Mouse (Mus musculus) neural tube, embryonic 12.5 days (tissue): ENCODE data around the gene 4930451I11Rik. TPM values are rescaled to one million over a fixed set of nuclear protein-coding genes. Genes with fewer than 3 reads are reported as not detected.
A peak's percentile ranks its signal among the peaks of the same experiment; 100 is the strongest.

Experiments used
- ATAC-seq: fragments of 200-750 bp; cut with Nextera tagmentation; 2 replicates; pipeline ENCODE4 v1.8.0; 2017; ENCODE audit warnings: low read depth, mild to moderate bottlenecking, moderate TSS enrichment, moderate library complexity; ENCODE audit not compliant: low FRiP score
- H3K27ac ChIP-seq: fragments of 300-500 bp; sonication (generic); 2 replicates; pipeline ENCODE4 v1.5.1; 2016
- H3K27me3 ChIP-seq: fragments of 300-500 bp; sonication (generic); replicated peaks from 2 replicates; pipeline ENCODE4 v1.6.1; 2016; ENCODE audit warnings: mild to moderate bottlenecking
- H3K36me3 ChIP-seq: fragments of 300-500 bp; sonication (generic); 2 replicates; pipeline ENCODE4 v1.6.1; 2016; ENCODE audit warnings: mild to moderate bottlenecking
- H3K4me1 ChIP-seq: fragments of 300-500 bp; sonication (generic); 2 replicates; pipeline ENCODE4 v1.6.1; 2016
- H3K4me2 ChIP-seq: fragments of 300-500 bp; sonication (generic); replicated peaks from 2 replicates; pipeline ENCODE4 v1.6.1; 2016; ENCODE audit warnings: mild to moderate bottlenecking
- H3K4me3 ChIP-seq: fragments of 300-500 bp; sonication (generic); 2 replicates; pipeline ENCODE4 v1.5.1; 2016
- H3K9ac ChIP-seq: fragments of 300-500 bp; sonication (generic); 2 replicates; pipeline ENCODE4 v1.6.1; 2016; ENCODE audit warnings: mild to moderate bottlenecking
- H3K9me3 ChIP-seq: fragments of 300-500 bp; sonication (generic); 2 replicates; pipeline ENCODE4 v1.6.1; 2016; ENCODE audit warnings: mild to moderate bottlenecking
- WGBS: fragments of 180-500 bp; shearing (Covaris S2); methylation state at CpG from one replicate; pipeline ENCODE4 v1.1.7; 2016; 5-methylcytosine and 5-hydroxymethylcytosine counted together
- polyA plus RNA-seq: library from polyadenylated mRNA; unstranded; fragments of >200 nt; fragmentation: Nextera tagmentation; extraction: Ambion mirVana; gene quantifications from 2 replicates; pipeline ENCODE4 v1.2.1, GENCODE M21; 2016

The 4930451I11Rik gene
- polyA plus RNA-seq, 1 experiment from 2014 or later, result not detected

DNA sequence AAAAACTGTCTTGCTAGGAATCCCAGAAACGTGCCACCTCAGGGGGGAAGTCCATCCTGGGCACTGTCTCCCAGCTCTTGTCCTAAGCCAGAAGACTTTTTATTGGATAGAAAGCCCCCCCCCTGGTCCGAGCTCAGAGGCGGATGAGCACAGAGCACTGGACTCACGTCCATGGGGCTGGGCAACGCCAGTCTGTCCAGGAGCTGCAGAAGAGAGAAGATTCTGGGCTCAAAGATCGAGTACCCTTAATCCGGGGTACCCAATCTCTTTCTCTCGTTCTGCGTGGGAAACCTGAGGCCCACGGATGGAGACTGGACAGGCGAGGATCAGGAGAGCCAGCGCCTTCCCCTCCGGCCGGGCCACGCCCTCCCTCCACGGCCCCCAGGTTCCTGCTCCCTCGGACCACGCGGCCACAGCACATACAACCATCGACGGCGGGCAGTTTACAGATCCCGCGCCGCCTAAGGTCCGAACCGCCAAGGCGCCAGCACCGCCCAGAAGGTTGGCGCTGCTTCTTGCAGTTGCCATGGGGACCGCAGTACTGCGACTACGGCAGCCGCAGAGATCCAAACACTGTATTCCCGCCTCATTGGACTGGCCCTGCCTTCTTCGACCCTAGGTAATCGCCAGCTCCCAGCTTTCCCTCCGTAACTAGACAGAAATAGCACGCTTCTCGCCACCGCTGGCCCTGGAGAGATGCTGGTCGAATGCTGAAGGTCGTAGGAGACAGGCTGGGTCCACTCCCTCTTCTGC is 22.6 kb downstream of the 4930451I11Rik start:
- 1% methylated on average over 43 of the region's 43 CpGs for WGBS
- peak; percentile 90 for ATAC-seq

DNA sequence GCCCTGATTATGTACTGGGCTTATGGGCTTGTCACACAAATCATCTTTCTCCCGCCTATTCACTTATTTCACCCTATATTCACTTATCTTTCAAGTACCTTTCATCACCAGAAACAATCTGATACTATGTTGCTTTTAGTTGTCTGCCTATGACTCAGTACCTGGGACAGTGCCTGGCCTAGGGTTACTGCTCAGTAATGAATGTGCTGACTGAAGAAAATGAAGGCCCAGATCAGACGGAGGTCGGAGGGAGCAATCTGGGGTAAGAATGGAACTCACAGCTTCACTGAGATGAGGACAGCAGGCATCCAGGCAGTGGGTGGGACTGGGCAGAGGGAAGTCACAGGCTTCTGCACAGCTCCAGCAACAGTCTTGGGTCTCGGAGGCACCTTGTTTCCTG is 24.0 kb downstream of the 4930451I11Rik start:
- Histone ChIP-seq H3K36me3 (peaks cover 9% of the 10 kb centered on the region; the same call in 1 of the 2 replicates), H3K4me1 (peaks cover 20% of the 10 kb centered on the region), H3K27me3 (no peaks in the 10 kb centered on the region), H3K4me2 (peak overlapping the region; percentile 96), H3K9ac (0 out of 2 replicates have a peak overlapping the region, but pooled peaks have one; percentile 73), H3K4me3 (no peak overlapping the region), H3K27ac (no peak overlapping the region), H3K9me3 (no peaks in the 10 kb centered on the region)
- WGBS, result 69% methylated on average over 4 of the region's 4 CpGs
- no peak for ATAC-seq

More for the DNA sequence above, 22.6 kb downstream of the 4930451I11Rik start:
- Histone ChIP-seq H3K27ac (no peak overlapping the region), H3K4me3 (peak overlapping the region; percentile 64), H3K4me2 (peak overlapping the region; percentile 96), H3K9ac (peak overlapping the region; percentile 73), H3K9me3 (no peaks in the 10 kb centered on the region), H3K4me1 (peaks cover 20% of the 10 kb centered on the region), H3K36me3 (no peaks in the 10 kb centered on the region; the same call in 1 of the 2 replicates), H3K27me3 (no peaks in the 10 kb centered on the region)

DNA sequence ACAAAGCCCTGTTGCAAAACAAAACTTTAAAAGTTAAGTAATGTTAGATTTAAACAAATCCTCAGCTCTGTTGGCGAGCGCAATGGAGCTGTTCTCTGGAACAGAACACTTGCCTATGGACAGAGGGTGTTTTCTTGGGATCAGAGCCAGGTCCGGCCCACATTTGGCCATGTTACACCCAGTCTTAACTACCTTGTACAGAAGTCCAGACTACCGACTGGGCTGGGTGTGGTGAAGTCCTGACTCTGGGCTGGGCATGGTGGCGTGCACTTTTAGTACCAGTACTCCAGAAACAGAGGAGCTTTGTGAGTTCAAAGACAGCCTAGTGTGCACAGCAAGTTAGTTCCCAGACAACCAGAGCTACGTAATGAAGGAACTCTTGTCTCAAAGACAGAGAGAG is 24.5 kb downstream of the 4930451I11Rik start:
- H3K4me1 ChIP-seq, result peaks cover 20% of the 10 kb centered on the region
- H3K36me3 ChIP-seq, result peaks cover 10% of the 10 kb centered on the region; the same call in 1 of the 2 replicates
- no peaks in the 10 kb centered on the region for H3K9me3 ChIP-seq
- H3K27me3 ChIP-seq, result no peaks in the 10 kb centered on the region
- no peak overlapping the region for H3K27ac ChIP-seq
- no peak for ATAC-seq
- no peak overlapping the region for H3K4me3 ChIP-seq
- no peak overlapping the region for H3K9ac ChIP-seq
- H3K4me2 ChIP-seq, result no peak overlapping the region
- 85% methylated on average over 6 of the region's 6 CpGs for WGBS

DNA sequence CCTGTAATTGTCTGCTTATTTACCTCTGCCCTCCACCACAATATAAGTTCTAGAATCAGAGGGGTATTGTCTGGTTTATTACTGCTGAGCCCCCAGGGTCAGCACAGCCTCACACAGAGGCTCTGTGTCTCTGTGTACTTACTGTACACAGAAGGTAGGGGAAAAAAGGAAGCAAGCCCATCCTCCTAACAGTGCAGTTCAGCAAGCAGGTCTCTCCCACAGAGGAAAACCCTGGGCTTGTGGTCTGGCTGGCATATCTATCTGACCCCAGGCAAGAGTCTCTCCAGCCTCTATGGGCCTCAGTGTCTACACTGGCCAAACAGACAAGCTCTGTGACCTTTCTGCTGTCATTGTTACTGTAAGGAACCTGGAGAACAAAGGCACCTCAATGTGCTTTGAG is 27.7 kb downstream of the 4930451I11Rik start:
- H3K27ac ChIP-seq, result no peak overlapping the region
- H3K36me3 ChIP-seq, result peaks cover 10% of the 10 kb centered on the region; the same call in 1 of the 2 replicates
- H3K27me3 ChIP-seq, result no peaks in the 10 kb centered on the region
- H3K4me3 ChIP-seq, result no peak overlapping the region
- no peak overlapping the region for H3K4me2 ChIP-seq
- H3K4me1 ChIP-seq, result peaks cover 23% of the 10 kb centered on the region
- no peaks in the 10 kb centered on the region for H3K9me3 ChIP-seq
- no peak overlapping the region for H3K9ac ChIP-seq
- ATAC-seq, result no peak

DNA sequence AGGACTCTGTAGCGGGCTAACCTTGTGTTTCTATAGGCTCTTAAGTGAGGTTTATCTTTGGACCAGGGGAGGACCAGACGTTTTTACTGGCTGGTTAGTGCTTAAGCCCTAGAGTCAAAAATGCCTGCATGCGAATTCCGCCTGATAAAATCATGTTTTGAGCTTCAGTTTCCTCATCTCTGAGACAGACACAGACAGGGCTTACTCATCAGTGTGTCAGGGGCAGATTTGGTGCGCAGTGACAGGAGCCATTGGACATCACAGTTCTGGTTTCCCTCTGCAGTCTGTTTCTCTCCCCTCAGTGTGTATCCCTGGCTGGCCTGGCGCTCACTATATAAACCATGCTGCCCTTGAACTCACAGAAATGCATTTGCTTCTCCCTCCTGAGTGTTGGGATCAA is 28.3 kb downstream of the 4930451I11Rik start:
- Histone ChIP-seq H3K27ac (no peak overlapping the region), H3K4me1 (peaks cover 21% of the 10 kb centered on the region), H3K36me3 (peaks cover 10% of the 10 kb centered on the region; the same call in 1 of the 2 replicates), H3K9me3 (no peaks in the 10 kb centered on the region), H3K4me2 (no peak overlapping the region), H3K4me3 (no peak overlapping the region), H3K27me3 (no peaks in the 10 kb centered on the region), H3K9ac (no peak overlapping the region)
- WGBS, result 90% methylated on average over 6 of the region's 6 CpGs
- ATAC-seq, result no peak

DNA sequence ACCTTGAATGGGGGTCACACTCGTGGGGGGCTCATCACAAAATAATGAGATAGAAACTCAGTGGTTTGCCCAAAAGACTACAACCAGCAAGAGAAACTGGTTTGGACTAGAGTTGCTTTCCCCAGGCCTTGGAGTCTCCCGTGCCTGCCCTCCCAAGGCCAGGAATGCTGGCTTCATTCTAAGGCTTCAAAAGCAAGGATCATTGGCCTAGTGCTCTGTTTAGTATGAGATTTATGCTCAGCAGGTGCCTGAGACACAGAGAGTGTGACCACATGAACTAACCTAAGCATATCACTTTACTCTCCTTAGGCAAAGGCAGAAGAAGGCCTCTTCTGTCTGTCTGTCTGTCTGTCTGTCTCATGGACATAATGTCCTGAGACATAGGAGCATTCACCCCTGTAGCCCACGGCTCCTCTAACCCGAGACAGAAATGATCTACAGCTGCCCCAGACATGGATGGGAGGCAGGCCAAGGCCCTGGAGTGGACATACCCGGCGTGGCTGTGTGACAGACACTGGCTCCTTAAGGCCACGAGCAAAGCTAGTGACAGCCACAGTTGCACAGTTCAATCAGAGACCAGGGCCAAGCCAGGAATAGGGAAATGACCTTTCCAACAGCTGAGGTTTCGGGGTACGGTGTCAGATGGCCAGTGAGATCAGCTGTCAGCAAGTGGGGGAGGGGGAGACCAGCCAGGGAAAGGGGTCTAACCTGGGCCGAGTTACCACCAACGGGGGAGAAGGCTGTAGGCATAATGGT is 29.1 kb downstream of the 4930451I11Rik start:
- WGBS, result 85% methylated on average over 11 of the region's 11 CpGs
- Histone ChIP-seq H3K4me2 (no peak overlapping the region), H3K4me1 (peaks cover 22% of the 10 kb centered on the region), H3K9me3 (no peaks in the 10 kb centered on the region), H3K4me3 (no peak overlapping the region), H3K27me3 (no peaks in the 10 kb centered on the region), H3K27ac (no peak overlapping the region), H3K36me3 (peaks cover 12% of the 10 kb centered on the region; the same call in 1 of the 2 replicates), H3K9ac (no peak overlapping the region)
- no peak for ATAC-seq

DNA sequence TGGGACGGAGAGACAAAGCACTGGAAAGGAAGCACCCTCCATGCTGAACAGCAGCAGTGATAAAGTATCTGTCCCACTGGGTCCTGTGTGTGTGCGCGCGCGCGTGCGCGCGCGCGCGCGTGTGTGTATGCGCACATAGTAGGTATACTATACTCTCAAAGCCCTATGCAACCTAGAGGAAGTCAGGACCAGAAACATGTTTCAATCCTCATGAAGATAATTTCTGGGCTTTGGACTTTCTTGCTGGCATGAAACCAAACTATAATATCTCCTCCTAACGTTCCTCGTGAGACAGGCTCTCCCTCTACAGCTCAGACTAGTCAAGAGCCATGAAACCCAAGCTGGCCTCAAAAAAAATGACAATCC is 30.4 kb downstream of the 4930451I11Rik start:
- H3K4me3 ChIP-seq, result no peak overlapping the region
- no peak overlapping the region for H3K9ac ChIP-seq
- H3K36me3 ChIP-seq, result peaks cover 24% of the 10 kb centered on the region
- 91% methylated on average over 16 of the region's 16 CpGs for WGBS
- H3K9me3 ChIP-seq, result no peaks in the 10 kb centered on the region
- ATAC-seq, result no peak
- H3K4me2 ChIP-seq, result no peak overlapping the region
- H3K27me3 ChIP-seq, result no peaks in the 10 kb centered on the region
- H3K27ac ChIP-seq, result no peak overlapping the region
- peaks cover 34% of the 10 kb centered on the region for H3K4me1 ChIP-seq

DNA sequence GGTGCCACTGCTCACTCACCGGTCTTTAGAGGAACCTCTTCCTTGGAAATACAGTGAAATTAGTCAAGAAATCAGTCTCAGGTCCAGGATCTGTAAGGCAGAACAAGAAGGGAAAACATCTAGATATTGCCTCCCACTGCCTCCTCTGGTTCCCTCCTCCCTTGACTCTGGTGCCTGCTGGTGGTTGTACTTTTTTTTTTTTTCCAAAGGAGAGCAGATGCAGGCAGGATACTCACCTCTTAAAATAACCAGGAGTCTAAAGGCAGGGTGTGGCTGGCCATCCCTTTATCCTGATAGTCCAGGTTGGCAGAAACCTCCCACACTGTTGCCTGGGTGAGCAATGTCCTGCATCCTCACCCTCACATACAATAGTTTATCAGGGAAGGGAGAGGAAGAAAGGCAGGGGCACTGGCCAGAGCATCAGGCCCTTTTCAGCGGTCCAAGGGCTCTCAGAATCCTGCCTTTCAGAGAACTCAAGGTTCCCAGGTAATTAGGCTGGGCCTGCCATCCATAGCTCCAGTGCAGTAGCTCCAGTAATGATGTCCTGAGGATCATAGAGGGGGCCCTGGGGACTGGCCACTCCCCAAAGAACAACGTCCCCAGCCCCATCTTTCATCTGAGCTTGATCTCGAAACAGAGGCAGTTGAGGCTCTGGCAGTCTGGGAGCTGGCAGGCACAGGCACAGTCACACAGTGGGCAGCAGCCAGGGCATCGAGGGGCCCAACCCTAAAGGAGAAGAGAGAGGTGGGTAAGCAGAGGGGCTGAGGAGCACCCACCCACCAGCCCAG is 31.0 kb downstream of the 4930451I11Rik start:
- peaks cover 29% of the 10 kb centered on the region for H3K36me3 ChIP-seq
- peak overlapping the region; percentile 74 for H3K4me3 ChIP-seq
- H3K27me3 ChIP-seq, result no peaks in the 10 kb centered on the region
- H3K27ac ChIP-seq, result peak overlapping the region; percentile 90; the same call in 1 of the 2 replicates
- no peaks in the 10 kb centered on the region for H3K9me3 ChIP-seq
- ATAC-seq, result no peak
- 40% methylated on average over 5 of the region's 5 CpGs for WGBS
- H3K4me1 ChIP-seq, result peaks cover 40% of the 10 kb centered on the region
- peak overlapping the region; percentile 84 for H3K4me2 ChIP-seq
- H3K9ac ChIP-seq, result peak overlapping the region; percentile 86

DNA sequence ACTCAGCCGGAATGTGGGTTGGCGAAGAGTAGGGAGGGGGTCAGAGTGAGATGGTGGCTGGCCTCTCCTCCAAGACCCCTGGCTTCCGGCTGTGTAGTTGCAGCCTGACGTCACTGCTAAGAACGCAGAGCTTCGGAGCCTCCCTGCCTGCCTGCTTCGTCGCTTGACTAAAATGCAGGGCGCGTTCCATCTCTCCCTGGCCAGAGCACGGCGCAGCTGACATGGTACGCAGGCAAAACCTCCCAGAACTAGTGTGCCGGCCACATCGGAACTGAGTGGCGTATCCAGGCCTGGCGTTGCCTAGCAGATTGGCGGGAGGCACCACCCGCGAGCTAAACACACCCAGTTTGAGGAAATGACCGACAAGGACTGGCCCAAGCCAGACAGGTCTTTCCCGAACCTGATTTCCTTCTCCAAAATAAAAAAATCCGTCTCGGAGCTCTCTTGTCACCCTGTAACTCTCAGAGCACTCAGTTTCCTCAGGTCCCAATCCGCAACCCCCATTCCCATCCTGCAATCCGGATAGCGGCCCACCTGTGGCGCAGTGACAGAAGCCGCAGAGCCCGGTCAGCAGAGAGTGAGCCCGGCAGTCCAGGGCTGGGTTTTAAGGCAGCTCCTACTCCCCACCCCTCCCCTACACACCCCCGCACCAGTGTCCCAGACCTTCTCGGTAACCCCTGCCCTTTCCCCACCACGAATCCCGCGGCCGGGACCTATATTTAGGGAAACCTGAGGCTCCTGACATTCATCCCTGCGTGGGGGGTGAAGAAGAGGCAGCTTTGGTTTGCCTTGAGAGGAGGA is 31.8 kb downstream of the 4930451I11Rik start:
- peak overlapping the region; percentile 86 for H3K9ac ChIP-seq
- H3K27me3 ChIP-seq, result no peaks in the 10 kb centered on the region
- H3K9me3 ChIP-seq, result no peaks in the 10 kb centered on the region
- H3K4me3 ChIP-seq, result peak overlapping the region; percentile 74
- H3K36me3 ChIP-seq, result peaks cover 37% of the 10 kb centered on the region
- H3K27ac ChIP-seq, result peak overlapping the region; percentile 90
- peak overlapping the region; percentile 84 for H3K4me2 ChIP-seq
- peak; percentile 94 for ATAC-seq
- WGBS, result under 1% methylated on average over 36 of the region's 38 CpGs
- H3K4me1 ChIP-seq, result peaks cover 40% of the 10 kb centered on the region

DNA sequence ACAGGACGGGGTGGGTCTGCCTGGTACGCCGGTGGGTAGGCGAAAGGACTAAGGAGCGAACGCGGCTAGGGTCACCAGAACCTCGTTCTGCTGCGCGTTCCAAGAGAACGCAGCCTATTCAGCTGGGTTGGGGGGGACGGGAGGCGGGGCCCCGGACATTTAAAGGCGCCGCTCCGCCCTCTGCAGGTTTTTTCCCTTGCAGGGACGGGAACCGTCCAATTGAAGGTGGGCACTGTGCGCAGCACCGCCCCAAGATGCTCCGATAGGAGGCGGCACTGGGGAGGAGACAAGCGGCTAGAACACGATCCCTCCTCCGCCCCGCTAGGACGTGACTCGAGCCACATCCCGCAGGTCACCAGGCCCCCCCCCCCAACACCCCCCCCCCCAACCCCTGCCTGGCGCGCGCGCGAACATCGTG is 32.4 kb downstream of the 4930451I11Rik start:
- peaks cover 40% of the 10 kb centered on the region for H3K4me1 ChIP-seq
- H3K9ac ChIP-seq, result peak overlapping the region; percentile 86
- ATAC-seq, result peak; percentile 95
- peak overlapping the region; percentile 90; the same call in 1 of the 2 replicates for H3K27ac ChIP-seq
- peaks cover 39% of the 10 kb centered on the region for H3K36me3 ChIP-seq
- H3K27me3 ChIP-seq, result no peaks in the 10 kb centered on the region
- 0% methylated on average over 30 of the region's 36 CpGs for whole genome bisulfite sequencing
- H3K9me3 ChIP-seq, result no peaks in the 10 kb centered on the region
- peak overlapping the region; percentile 74 for H3K4me3 ChIP-seq
- peak overlapping the region; percentile 84 for H3K4me2 ChIP-seq
